Mouse (Mus musculus) intestine, embryonic 15.5 days (tissue): Measurements from ENCODE around the gene Lrba. TPM values are rescaled to one million over a fixed set of nuclear protein-coding genes. Genes with fewer than 3 reads are reported as not detected.

Source experiments
- ATAC-seq: fragments of 200-750 bp; cut with Nextera tagmentation; 2 replicates; pipeline ENCODE4 v1.8.0; 2017; ENCODE audit warnings: moderate TSS enrichment, moderate library complexity
- H3K27ac ChIP-seq: fragments of 300-500 bp; sonication (generic); 2 replicates; pipeline ENCODE4 v1.5.1; 2015; ENCODE audit warnings: mild to moderate bottlenecking, inconsistent platforms
- H3K27me3 ChIP-seq: fragments of 300-500 bp; sonication (generic); replicated peaks from 2 replicates; pipeline ENCODE4 v1.6.1; 2015; ENCODE audit warnings: inconsistent platforms
- H3K36me3 ChIP-seq: fragments of 300-500 bp; sonication (generic); 2 replicates; pipeline ENCODE4 v1.6.1; 2015; ENCODE audit warnings: inconsistent platforms
- H3K4me1 ChIP-seq: fragments of 300-500 bp; sonication (generic); replicated peaks from 2 replicates; pipeline ENCODE4 v1.6.1; 2015; ENCODE audit warnings: inconsistent platforms
- H3K4me2 ChIP-seq: fragments of 300-500 bp; sonication (generic); replicated peaks from 2 replicates; pipeline ENCODE4 v1.6.1; 2015; ENCODE audit warnings: mild to moderate bottlenecking, inconsistent platforms
- H3K4me3 ChIP-seq: fragments of 300-500 bp; sonication (generic); replicated peaks from 2 replicates; pipeline ENCODE4 v1.5.1; 2015; ENCODE audit warnings: inconsistent platforms
- H3K9ac ChIP-seq: fragments of 300-500 bp; sonication (generic); 2 replicates; pipeline ENCODE4 v1.6.1; 2015; ENCODE audit warnings: inconsistent platforms
- H3K9me3 ChIP-seq: fragments of 300-500 bp; sonication (generic); 2 replicates; pipeline ENCODE4 v1.6.1; 2016; ENCODE audit warnings: inconsistent platforms
- WGBS: fragments of 180-500 bp; shearing (Covaris S2); methylation state at CpG from one replicate; pipeline ENCODE4 v1.1.7; 2015; 5-methylcytosine and 5-hydroxymethylcytosine counted together
- polyA plus RNA-seq: library from polyadenylated mRNA; unstranded; fragments of >200 nt; fragmentation: Nextera tagmentation; extraction: Ambion mirVana; gene quantifications from 2 replicates; pipeline ENCODE4 v1.2.1, GENCODE M21; 2015

The Lrba gene
- polyA plus RNA-seq, 1 experiment from 2014 or later: 6.1 TPM

DNA sequence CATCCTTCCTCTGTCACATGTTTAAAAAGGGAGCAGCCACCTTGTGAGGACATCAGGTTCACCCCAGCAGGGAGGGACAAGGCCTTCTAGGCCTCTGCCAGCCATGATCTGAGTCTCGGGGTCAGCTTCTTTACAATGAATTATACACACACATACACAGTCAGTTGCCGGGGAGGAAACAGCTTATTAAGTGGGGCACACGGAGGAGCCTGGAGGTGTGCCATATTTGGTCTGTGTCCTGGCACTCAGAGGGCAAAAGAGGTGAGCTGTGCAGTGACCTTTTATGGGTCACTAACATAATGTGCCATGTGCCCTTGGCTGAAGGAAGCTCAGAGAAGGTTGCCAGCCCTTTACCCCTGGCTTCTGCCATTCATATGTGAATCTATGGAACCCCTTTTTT lies 596.9 kb downstream of the Lrba start:
- Histone ChIP-seq H3K27me3 (no peaks in the 10 kb centered on the region), H3K4me1 (0 out of 2 replicates have a peak, but pooled peaks cover 3% of the 10 kb centered on the region), H3K4me3 (no peak overlapping the region), H3K27ac (no peak overlapping the region), H3K36me3 (no peaks in the 10 kb centered on the region), H3K4me2 (no peak overlapping the region), H3K9me3 (no peaks in the 10 kb centered on the region), H3K9ac (no peak overlapping the region)
- ATAC-seq: no peak
- 46% methylated on average over 3 of the region's 3 CpGs for WGBS

DNA sequence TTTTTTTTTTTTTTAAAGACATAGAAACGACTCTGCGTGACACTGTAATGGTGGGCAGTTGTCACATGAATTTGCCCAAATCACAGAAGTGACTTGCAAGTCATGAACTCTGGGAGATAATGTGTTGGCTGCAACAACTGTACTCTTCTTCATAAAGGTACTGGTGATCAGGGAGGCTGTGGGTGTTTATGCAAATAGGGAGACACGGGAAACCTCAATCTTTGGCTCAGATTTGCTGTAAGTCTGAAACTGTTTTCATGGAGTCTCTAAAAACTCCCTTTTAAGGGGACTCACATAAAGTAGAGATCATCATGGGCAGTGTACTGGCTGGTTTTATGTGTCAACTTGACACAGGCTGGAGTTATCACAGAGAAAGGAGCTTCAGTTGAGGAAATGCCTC lies 603.0 kb downstream of the Lrba start:
- no peaks in the 10 kb centered on the region for H3K9me3 ChIP-seq
- no peak overlapping the region for H3K27ac ChIP-seq
- no peak overlapping the region for H3K4me3 ChIP-seq
- H3K27me3 ChIP-seq: no peaks in the 10 kb centered on the region
- H3K9ac ChIP-seq: no peak overlapping the region
- 87% methylated on average over 3 of the region's 3 CpGs for WGBS
- no peaks in the 10 kb centered on the region for H3K4me1 ChIP-seq
- no peak for ATAC-seq
- no peaks in the 10 kb centered on the region; the same call in 1 of the 2 replicates for H3K36me3 ChIP-seq
- no peak overlapping the region for H3K4me2 ChIP-seq

DNA sequence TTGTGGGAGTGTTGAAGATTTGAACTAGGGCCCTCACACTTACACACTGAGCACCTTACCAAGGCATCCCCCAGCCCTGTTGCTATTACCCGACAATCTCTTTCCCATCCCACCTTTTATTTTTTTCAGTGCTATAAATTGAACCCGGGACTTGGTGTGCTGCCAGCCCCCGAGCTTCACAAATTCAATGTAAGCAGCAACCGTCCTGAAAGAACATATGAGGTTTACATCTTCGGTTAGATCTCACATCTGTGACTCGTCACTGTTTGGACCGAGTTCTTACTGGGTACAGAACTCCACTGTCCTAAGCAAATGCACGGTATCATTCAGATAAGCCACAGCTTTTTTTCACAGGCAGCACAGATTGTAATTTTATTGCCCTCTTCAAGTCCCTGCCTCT lies 607.6 kb downstream of the Lrba start:
- H3K9me3 ChIP-seq: no peaks in the 10 kb centered on the region
- H3K27ac ChIP-seq: no peak overlapping the region
- 25% methylated on average over 8 of the region's 8 CpGs for WGBS
- H3K4me2 ChIP-seq: no peak overlapping the region
- H3K4me1 ChIP-seq: no peaks in the 10 kb centered on the region
- H3K36me3 ChIP-seq: no peaks in the 10 kb centered on the region; the same call in 1 of the 2 replicates
- no peak for ATAC-seq
- H3K4me3 ChIP-seq: no peak overlapping the region
- H3K27me3 ChIP-seq: no peaks in the 10 kb centered on the region
- no peak overlapping the region for H3K9ac ChIP-seq

Other genes with a start within 250 kb of the Lrba start
- 0.15 and 0.47 TPM in 2 replicates for gene Prss48, start 222.2 kb upstream of the Lrba start, polyA plus RNA-seq
- gene Rps3a1, start 82.0 kb upstream of the Lrba start, polyA plus RNA-seq: 1,281 and 1,419 TPM in 2 replicates